Mouse (Mus musculus) MEL (cell line): ENCODE measurements around the gene Cdc42ep4. TPM values are rescaled to one million over a fixed set of nuclear protein-coding genes. Genes with fewer than 3 reads are reported as not detected.

Source experiments
- DNase-seq: peaks from one replicate; pipeline ENCODE4 v3.0.0; 2011; ENCODE audit warnings: low read depth, low spot score
- H3K27ac ChIP-seq: 2 replicates; pipeline ENCODE4 v1.5.1; 2012; ENCODE audit warnings: low read depth, mild to moderate bottlenecking, control low read depth, low read length, moderate library complexity; ENCODE audit not compliant: control insufficient read depth
- H3K27me3 ChIP-seq, 2 experiments: fragments of 150-350 bp in 1 of 2; sonication (generic) in 1 of 2; 2 replicates each; pipeline ENCODE4 v1.6.1; 2012; ENCODE audit warnings: low read length in 2 of 2, mild to moderate bottlenecking in 2 of 2, improper control_type of control experiment in 1 of 2, moderate library complexity in 1 of 2; ENCODE audit not compliant: insufficient read depth in 2 of 2, control insufficient read depth in 1 of 2
- H3K36me3 ChIP-seq, 2 experiments: 2 replicates each; pipeline ENCODE4 v1.6.1; 2012 to 2014; ENCODE audit warnings: low read length in 2 of 2, improper control_type of control experiment in 1 of 2, inconsistent platforms in 1 of 2, mild to moderate bottlenecking in 1 of 2; ENCODE audit not compliant: insufficient read depth in 2 of 2, control insufficient read depth in 1 of 2
- H3K4me1 ChIP-seq, 2 experiments: fragments of 150-350 bp in 1 of 2; sonication (generic) in 1 of 2; 2 replicates each; pipeline ENCODE4 v1.6.1; 2012; ENCODE audit warnings: low read length in 2 of 2, improper control_type of control experiment in 1 of 2, mild to moderate bottlenecking in 1 of 2; ENCODE audit not compliant: insufficient read depth in 2 of 2, control insufficient read depth in 1 of 2
- H3K4me3 ChIP-seq, 2 experiments: fragments of 150-350 bp in 1 of 2; sonication (generic) in 1 of 2; 2 replicates each; pipeline ENCODE4 v1.5.1; 2012; ENCODE audit warnings: low read depth in 2 of 2, low read length in 2 of 2, mild to moderate bottlenecking in 2 of 2, moderate library complexity in 2 of 2, control low read depth in 1 of 2, improper control_type of control experiment in 1 of 2; ENCODE audit not compliant: control insufficient read depth in 1 of 2, insufficient read depth in 1 of 2
- H3K79me2 ChIP-seq: 2 replicates; pipeline ENCODE4 v1.6.1; 2012; ENCODE audit warnings: mild to moderate bottlenecking, low read length, moderate library complexity; ENCODE audit not compliant: control insufficient read depth, poor library complexity, insufficient read depth
- H3K9ac ChIP-seq: 2 replicates; pipeline ENCODE4 v1.6.1; 2012; ENCODE audit warnings: low read depth, mild to moderate bottlenecking, control low read depth, low read length, moderate library complexity; ENCODE audit not compliant: control insufficient read depth, poor library complexity, severe bottlenecking
- H3K9me3 ChIP-seq: fragments of 150-350 bp; sonication (generic); replicated peaks from 2 replicates; pipeline ENCODE4 v1.6.1; 2012; ENCODE audit warnings: mild to moderate bottlenecking, low read length, improper control_type of control experiment, moderate library complexity; ENCODE audit not compliant: insufficient read depth
- BHLHE40 ChIP-seq: IDR thresholded peaks from 2 replicates; pipeline ENCODE4 v1.6.1; 2012; ENCODE audit warnings: low read depth, mild to moderate bottlenecking, inconsistent platforms, low read length, improper control_type of control experiment, borderline replicate concordance
- CHD2 ChIP-seq: IDR thresholded peaks from 2 replicates; pipeline ENCODE4 v1.6.1; 2011; ENCODE audit warnings: low read length, improper control_type of control experiment
- ELF1 ChIP-seq: IDR thresholded peaks from 2 replicates; pipeline ENCODE4 v1.6.1; 2014; ENCODE audit warnings: low read depth, mild to moderate bottlenecking, inconsistent platforms, low read length, improper control_type of control experiment, moderate library complexity
- EP300 ChIP-seq, 2 experiments: IDR thresholded peaks; 2 replicates each; pipeline ENCODE4 v1.6.1; 2011; ENCODE audit warnings: improper control_type of control experiment in 2 of 2, low read length in 2 of 2, low read depth in 1 of 2, mild to moderate bottlenecking in 1 of 2
- ETS1 ChIP-seq: IDR thresholded peaks from 2 replicates; pipeline ENCODE4 v1.6.1; 2012; ENCODE audit warnings: low read depth, mild to moderate bottlenecking, inconsistent platforms, low read length, improper control_type of control experiment, moderate library complexity
- GATA1 ChIP-seq: IDR thresholded peaks from 2 replicates; pipeline ENCODE4 v1.6.1; 2011; ENCODE audit warnings: low read depth, low read length, improper control_type of control experiment
- JUND ChIP-seq: IDR thresholded peaks from 2 replicates; pipeline ENCODE4 v1.6.1; 2011; ENCODE audit warnings: low read depth, mild to moderate bottlenecking, improper control_type of control experiment, low read length
- KAT2A ChIP-seq: conservative IDR thresholded peaks from 2 replicates; pipeline ENCODE4 v1.6.1; 2012; ENCODE audit warnings: low read depth, low read length, improper control_type of control experiment, inconsistent platforms
- MAX ChIP-seq: IDR thresholded peaks from 2 replicates; pipeline ENCODE4 v1.6.1; 2011; ENCODE audit warnings: low read length, improper control_type of control experiment
- MAZ ChIP-seq: IDR thresholded peaks from 2 replicates; pipeline ENCODE4 v1.6.1; 2012; ENCODE audit warnings: low read depth, mild to moderate bottlenecking, inconsistent platforms, low read length, improper control_type of control experiment
- MXI1 ChIP-seq: IDR thresholded peaks from 2 replicates; pipeline ENCODE4 v1.6.1; 2011; ENCODE audit warnings: mild to moderate bottlenecking, low read depth, low read length, improper control_type of control experiment
- MYB ChIP-seq: IDR thresholded peaks from 2 replicates; pipeline ENCODE4 v1.6.1; 2011; ENCODE audit warnings: mild to moderate bottlenecking, low read depth, low read length, improper control_type of control experiment
- MYC ChIP-seq: IDR thresholded peaks from 2 replicates; pipeline ENCODE4 v1.6.1; 2011; ENCODE audit warnings: low read depth, mild to moderate bottlenecking, low read length, improper control_type of control experiment, moderate library complexity
- NRF1 ChIP-seq: IDR thresholded peaks from 2 replicates; pipeline ENCODE4 v1.6.1; 2014; ENCODE audit warnings: low read depth, mild to moderate bottlenecking, inconsistent platforms, low read length, improper control_type of control experiment, moderate library complexity; ENCODE audit not compliant: poor library complexity, insufficient read depth, severe bottlenecking
- POLR2A ChIP-seq, 2 experiments: IDR thresholded peaks; 2 replicates each; pipeline ENCODE4 v1.6.1; 2011 to 2012; ENCODE audit warnings: low read length in 2 of 2, mild to moderate bottlenecking in 2 of 2, control low read depth in 1 of 2, improper control_type of control experiment in 1 of 2, low read depth in 1 of 2, moderate library complexity in 1 of 2; ENCODE audit not compliant: control insufficient read depth in 1 of 2, insufficient read depth in 1 of 2, poor library complexity in 1 of 2
- RAD21 ChIP-seq: IDR thresholded peaks from 2 replicates; pipeline ENCODE4 v1.6.1; 2011; ENCODE audit warnings: mild to moderate bottlenecking, low read depth, low read length, improper control_type of control experiment
- RCOR1 ChIP-seq: IDR thresholded peaks from 2 replicates; pipeline ENCODE4 v1.6.1; 2012; ENCODE audit warnings: low read depth, mild to moderate bottlenecking, inconsistent platforms, low read length, improper control_type of control experiment
- SIN3A ChIP-seq: IDR thresholded peaks from 2 replicates; pipeline ENCODE4 v1.6.1; 2012; ENCODE audit warnings: low read length, improper control_type of control experiment, inconsistent platforms
- SMC3 ChIP-seq: IDR thresholded peaks from 2 replicates; pipeline ENCODE4 v1.6.1; 2011; ENCODE audit warnings: low read depth, low read length, improper control_type of control experiment
- TAL1 ChIP-seq: IDR thresholded peaks from 2 replicates; pipeline ENCODE4 v1.6.1; 2012; ENCODE audit warnings: mild to moderate bottlenecking, inconsistent platforms, low read length, moderate library complexity, mixed read lengths
- TCF12 ChIP-seq: IDR thresholded peaks from 2 replicates; pipeline ENCODE4 v1.6.1; 2014; ENCODE audit warnings: low read depth, mild to moderate bottlenecking, inconsistent platforms, low read length, improper control_type of control experiment, moderate library complexity
- UBTF ChIP-seq: IDR thresholded peaks from 2 replicates; pipeline ENCODE4 v1.6.1; 2012; ENCODE audit warnings: low read depth, mild to moderate bottlenecking, inconsistent platforms, low read length, improper control_type of control experiment, moderate library complexity, borderline replicate concordance; ENCODE audit not compliant: insufficient read depth
- USF2 ChIP-seq, 2 experiments: IDR thresholded peaks; 2 replicates each; pipeline ENCODE4 v1.6.1; 2011 to 2012; ENCODE audit warnings: improper control_type of control experiment in 2 of 2, low read length in 2 of 2, borderline replicate concordance in 1 of 2, inconsistent platforms in 1 of 2, low read depth in 1 of 2, mild to moderate bottlenecking in 1 of 2; ENCODE audit not compliant: insufficient read depth in 1 of 2
- ZKSCAN1 ChIP-seq: IDR thresholded peaks from 2 replicates; pipeline ENCODE4 v1.6.1; 2012; ENCODE audit warnings: low read depth, mild to moderate bottlenecking, inconsistent platforms, low read length, improper control_type of control experiment, moderate library complexity
- ZMIZ1 ChIP-seq: IDR thresholded peaks from 2 replicates; pipeline ENCODE4 v1.6.1; 2012; ENCODE audit warnings: low read depth, mild to moderate bottlenecking, inconsistent platforms, low read length, improper control_type of control experiment, moderate library complexity
- polyA plus RNA-seq, 2 experiments: library from polyadenylated mRNA; stranded (reverse) in 1 of 2; unstranded in 1 of 2; fragments of >175 nt in 1 of 2; fragments of >200 nt in 1 of 2; gene quantifications; 2 replicates each; pipeline versions ENCODE4 v1.2.1 to v1.2.4; 2012; ENCODE audit warnings: low replicate concordance in 2 of 2, low read depth in 1 of 2; ENCODE audit not compliant: insufficient read length in 2 of 2, insufficient read depth in 1 of 2, missing spikeins in 1 of 2
- total RNA-seq: library from RNA; depleted of rRNA; stranded (reverse); fragments of 300-350 nt; gene quantifications from 2 replicates; pipeline ENCODE4 v1.2.3, GENCODE M21; 2012

The Cdc42ep4 gene
- total and polyA plus RNA-seq, 3 experiments, result 27.7 to 39.0 TPM; not detected in 1

DNA sequence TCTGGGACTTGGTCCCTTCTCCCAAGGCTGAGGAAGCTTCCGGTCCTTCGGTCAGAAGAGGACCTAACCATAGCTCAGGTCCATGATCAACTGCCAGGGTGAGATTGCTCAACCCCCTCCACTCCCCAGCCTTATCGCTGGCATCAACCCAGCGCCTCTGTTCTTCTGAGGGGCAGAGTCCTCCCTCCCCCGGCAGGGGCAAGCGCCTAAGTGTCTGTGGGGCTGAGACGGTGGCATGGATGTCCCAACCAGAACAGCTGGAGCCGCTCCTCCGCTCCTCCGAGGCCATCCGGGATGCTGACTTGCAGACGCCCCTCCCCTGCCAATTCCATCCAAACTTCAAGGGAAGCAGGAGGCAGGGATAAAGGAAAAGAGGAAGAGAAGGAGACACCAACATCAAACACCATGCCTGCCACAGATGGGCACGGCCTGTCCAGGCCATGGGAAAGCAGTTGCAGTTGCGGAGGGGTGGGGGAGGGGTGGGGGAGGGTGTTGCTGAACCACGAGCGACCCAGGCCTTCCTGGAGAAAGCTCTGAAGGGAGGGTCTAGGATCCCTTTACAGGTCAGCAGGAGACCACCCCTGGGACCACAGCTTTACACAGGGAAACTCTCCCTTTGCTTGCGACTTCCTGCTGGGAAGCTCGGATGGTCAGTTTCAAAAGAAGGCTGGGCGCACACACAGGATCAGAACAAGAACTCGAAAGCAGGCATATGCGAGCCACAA, 2.7 kb downstream of the Cdc42ep4 start:
- H3K79me2 ChIP-seq, result peaks cover 60% of the 10 kb centered on the region
- peak overlapping the region; percentile 46 to 71 for H3K4me3 ChIP-seq
- peak overlapping the region; percentile 80 for H3K9ac ChIP-seq
- peaks cover 3 to 16% of the 10 kb centered on the region in 2 experiments for H3K36me3 ChIP-seq
- H3K27me3 ChIP-seq, result no peaks in the 10 kb centered on the region
- H3K27ac ChIP-seq, result peak overlapping the region; percentile 69
- TF ChIP-seq TAL1 (peak; percentile 30; the same call in 1 of the 2 replicates), MAZ (peak; percentile 68), KAT2A (no peak), MAX (no peak), SIN3A (peak; percentile 59), TCF12 (peak; percentile 36; the same call in 1 of the 2 replicates), RCOR1 (peak; percentile 42; the same call in 1 of the 2 replicates), BHLHE40 (no peak), MYB (0 out of 2 replicates have a peak, but pooled peaks have one; percentile 35), SMC3 (peak; percentile 1; the same call in 1 of the 2 replicates), NRF1 (no peak), CHD2 (no peak), USF2 (IDR thresholded peaks at IDR 0.05; ENCODE audit: borderline replicate concordance in 1 of 2, insufficient read depth in 1 of 2, low read depth in 1 of 2, low read length in 2 of 2) (no peak), MXI1 (peak; percentile 43; the same call in 1 of the 2 replicates), EP300 (IDR thresholded peaks at IDR 0.05; ENCODE audit: low read depth in 1 of 2, low read length in 2 of 2) (peak in 1 of 2 experiments; percentile 76; a peak in 3 of 4 replicates), MYC (no peak), RAD21 (no peak), ZKSCAN1 (no peak), ZMIZ1 (0 out of 2 replicates have a peak, but pooled peaks have one; percentile 39), ELF1 (no peak), POLR2A (IDR thresholded peaks at IDR 0.05; ENCODE audit: control insufficient read depth in 1 of 2, insufficient read depth in 1 of 2, low read depth in 1 of 2, low read length in 2 of 2, poor library complexity in 1 of 2) (0 out of 4 replicates have a peak, but pooled peaks of 1 of the 2 experiments have one; percentile 28), JUND (no peak), UBTF (no peak), ETS1 (peak; percentile 58; the same call in 1 of the 2 replicates), GATA1 (peak; percentile 71)
- peaks cover 6 to 15% of the 10 kb centered on the region in 2 experiments; a peak in 3 of 4 replicates for H3K4me1 ChIP-seq
- no peaks in the 10 kb centered on the region for H3K9me3 ChIP-seq
- DNase-seq, result peak; percentile 69
